Mouse (Mus musculus) thymus, postnatal 25 days (tissue): ENCODE data around the gene B3gnt8.

Experiments used
- DNase-seq: peaks from one replicate; pipeline ENCODE4 v3.0.0; 2022

Gene B3gnt8

DNA sequence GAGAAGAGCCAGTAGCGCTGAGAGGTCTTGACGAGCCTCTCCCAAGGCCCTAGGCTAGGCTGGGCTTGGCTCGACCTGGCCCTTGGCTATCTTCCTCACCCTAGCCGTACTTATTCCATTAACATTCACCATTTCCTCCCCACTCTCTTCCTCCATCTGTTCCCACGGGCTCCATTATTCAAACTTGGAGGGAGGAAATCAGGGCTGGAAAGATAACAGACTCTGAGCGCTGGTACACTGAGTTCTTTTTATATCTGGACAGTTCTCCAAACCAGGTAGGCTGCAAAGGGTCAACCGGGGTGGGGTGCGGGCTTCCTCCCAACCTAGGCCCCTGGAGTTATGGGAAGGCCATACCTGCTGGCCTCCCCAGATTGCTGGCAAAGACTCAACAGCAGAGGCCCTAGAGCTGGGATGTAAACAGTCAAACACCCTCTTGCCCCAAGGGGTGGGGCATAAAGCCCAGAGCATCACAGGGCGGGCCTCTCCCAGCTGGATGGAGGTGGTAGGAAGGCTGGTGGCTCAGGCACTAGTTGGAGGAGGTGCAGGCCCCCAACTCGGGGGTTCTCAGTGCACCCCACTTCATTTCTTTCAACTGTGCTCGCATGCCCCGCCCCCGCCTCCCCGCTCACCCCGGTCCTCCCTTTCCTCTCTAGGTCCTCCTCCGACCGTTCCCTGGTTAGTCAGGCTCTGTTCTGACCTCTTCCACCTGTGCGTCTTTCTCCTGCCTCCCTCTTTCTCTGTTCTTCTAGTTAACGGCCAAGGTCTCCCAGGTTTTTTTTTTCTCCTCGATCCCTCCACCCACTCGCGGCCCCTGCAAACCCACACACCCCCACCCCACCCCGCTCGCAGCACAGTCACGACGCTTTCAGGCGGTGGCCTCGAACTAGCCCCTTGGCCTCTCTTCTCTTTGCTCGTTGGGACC, at the start of gene B3gnt8:
TSS of gene B3gnt8 (plus strand) at position 146 of the 922 bp plus-strand sequence.
- DNase-seq, result peak; percentile 62

DNA sequence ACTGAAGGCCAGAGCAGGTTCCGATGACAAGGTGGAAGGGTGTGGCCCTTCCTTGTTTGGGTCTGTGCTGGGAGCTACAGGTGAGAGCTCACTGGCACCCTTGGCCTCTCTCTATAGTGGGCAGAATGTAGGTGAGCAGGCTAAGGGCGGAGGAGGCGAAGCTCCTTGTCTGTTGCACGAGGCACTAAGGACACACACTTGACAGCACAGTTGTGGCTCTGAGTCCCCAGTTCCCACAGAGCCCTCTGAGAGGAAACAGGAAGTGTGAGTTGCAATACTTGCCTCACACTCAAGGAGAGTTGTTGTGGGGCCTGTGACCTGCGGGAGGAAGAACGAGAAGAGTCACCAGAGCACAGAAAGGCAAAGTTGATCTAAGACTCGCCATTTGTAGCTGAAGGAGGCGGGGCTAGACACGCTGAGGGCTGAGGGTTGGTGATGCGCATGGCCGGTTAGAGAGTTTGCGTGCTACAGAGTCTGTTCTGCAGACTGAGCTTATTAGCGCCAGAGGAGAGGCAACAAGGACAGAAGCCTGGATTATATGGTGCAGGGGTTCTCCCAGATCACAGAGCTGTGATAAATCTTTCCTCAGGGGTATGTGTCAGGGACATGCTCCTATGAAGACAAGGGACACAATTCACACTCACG, 49.5 kb upstream of the B3gnt8 start:
- DNase-seq, result peak; percentile 44

DNA sequence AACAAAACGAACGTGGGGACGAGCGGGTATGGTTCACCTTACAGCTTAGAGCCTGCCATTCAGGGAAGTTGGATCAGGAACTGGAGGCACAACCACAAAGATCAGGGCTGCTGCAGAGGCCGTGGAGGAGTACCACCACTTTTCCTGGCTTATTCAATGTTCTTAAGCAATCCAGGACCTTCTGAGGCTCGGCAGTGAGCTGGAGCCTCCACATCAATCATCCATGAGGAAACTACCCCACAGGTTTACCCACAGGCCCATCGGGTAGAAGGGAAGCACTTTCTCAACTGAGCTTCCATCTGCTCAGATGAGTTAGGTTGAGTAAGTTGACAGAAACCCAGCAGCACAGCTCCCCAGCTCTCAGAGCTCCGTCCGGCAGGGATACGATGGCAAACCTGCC, 47.0 kb upstream of the B3gnt8 start:
- no peak for DNase-seq

DNA sequence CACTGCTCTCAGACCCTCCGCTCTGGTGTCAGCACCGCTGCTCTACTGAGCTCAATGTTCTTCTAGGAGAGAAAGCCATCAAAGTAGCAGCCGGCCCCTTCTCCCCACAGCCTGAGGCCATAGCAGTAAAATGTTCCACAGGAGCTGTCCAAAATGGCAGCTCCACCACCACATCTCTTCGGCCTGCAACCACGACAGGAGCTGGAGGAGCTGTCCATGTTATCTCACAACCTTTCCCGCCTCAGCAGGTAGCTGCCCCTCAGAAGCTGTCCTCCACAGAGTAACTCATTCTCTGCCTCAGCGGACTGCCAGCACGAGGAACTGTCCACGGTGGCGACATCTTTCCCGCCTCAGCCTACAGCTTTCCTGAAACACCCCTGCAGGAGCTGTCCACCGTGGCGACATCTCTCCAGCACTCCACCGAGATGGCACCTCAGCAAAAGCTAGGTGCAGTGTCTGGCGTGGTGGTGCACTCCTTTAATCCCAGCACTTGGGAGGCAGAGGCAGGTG, 44.1 kb upstream of the B3gnt8 start:
- no peak for DNase-seq

DNA sequence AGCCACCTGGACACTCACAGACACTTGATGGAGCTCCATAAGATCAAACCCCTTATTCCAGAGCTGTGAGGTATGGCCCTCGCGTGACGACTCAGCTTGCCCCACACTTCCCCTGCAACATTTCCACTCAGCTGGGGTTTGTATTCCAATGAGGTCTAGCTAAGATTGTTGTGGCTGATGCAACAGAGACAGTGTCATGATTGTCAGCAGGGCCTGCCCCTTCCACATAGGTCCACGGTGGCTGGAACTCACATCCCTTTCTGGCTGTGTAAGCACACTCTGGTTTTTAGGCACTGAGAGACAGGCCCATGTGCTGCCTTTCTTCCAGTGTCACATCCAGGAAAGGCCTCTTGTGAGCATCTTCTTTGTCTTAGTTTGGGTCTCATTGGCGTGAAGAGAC, 41.8 kb upstream of the B3gnt8 start:
- DNase-seq, result no peak

DNA sequence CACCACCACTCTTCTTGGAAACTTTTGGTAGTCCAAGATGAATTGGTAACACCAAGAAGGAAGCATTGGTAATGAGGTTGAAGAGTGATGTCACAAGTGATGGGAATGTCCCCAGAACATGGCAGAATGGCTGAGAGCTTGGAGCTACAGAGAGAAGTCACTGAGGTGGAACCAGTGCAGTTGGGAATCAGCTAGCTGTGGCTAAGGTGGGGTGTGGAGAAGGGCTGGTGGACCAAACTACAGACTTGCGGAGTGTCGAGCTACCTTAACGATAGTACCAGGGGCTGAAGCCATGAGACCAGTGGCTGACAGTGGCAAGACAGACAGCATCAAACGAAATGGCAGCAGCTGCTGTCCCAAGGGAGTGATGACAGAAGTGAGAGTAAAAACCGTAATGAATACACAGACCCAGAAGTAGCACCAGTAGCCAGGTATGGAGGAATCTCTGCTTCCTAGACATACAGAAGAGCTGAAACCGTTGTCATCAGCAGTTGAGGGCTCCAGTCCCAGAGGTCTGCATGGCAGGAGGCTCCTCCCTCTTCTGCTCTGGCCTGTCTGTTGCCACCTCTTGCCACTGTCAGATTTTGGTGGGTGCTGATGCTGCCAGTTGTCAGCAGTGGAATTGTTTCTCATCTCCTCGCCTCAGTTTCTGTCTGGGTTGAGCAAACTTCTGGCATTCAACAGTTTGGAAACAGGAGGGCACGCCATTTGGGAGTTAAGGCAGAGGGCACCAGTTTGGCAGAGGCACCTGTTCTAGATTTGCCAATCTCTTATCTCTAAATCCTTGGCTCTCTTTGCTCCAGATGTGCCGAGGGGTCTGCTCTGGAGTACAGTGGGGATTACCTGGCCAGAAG, 40.9 kb upstream of the B3gnt8 start:
- no peak for DNase-seq

DNA sequence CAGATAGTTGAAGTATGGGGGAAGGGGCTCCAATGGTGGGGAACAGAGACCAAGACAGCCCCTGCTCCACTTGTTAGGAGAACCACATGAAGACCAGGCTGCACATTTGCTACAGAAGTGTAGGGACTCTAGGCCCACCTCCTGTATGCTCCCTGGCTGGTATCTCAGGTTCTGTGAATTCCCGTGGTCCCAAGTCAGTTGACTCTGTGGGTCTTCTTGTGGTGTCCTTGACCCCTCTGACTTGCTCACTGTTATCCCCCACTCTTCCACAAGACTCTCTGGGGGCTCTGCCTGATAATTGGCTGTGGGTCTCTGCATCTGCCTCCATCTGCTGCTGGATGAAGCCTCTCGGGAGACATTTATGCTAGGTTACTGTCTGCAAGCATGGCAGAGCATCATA, 35.2 kb upstream of the B3gnt8 start:
- DNase-seq, result no peak

DNA sequence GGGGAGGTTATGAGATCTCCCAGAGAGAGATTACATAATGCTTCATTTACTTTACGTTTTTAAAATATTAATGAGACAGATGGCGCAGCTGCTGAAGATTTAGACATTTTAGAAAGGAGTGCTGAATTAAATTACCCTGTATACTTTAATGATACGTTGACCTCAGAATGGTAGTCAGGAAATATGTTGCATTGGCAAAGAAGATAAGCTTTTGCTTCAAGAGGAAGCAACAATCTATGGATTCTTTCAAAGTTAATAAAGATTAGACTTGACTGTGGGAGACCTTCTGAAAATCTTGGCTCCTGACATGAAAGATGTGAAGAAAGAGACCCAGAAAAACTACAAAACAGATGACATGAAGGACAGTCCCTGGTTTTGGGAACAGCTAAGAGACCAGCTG, 32.6 kb upstream of the B3gnt8 start:
- no peak for DNase-seq

DNA sequence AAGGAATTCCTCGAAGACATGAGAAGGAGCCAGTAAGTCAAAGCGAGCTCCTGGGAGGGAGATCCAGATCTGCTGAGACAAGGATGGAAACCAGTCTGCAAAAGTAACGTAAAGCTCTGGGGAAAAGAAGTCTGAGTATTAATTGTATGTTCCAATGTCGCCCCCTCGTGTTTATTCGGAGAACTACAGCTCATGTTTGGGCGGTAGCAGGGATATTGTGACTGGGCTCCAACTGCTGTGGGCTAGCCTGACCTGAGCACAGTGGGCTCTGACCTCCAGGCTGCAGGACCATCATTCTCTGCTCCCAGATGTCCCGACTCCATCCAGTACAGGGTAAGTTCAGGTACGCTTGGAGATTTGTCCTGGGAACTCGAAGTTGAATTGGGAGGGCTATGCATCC, 26.8 kb upstream of the B3gnt8 start:
- peak; percentile 78 for DNase-seq

DNA sequence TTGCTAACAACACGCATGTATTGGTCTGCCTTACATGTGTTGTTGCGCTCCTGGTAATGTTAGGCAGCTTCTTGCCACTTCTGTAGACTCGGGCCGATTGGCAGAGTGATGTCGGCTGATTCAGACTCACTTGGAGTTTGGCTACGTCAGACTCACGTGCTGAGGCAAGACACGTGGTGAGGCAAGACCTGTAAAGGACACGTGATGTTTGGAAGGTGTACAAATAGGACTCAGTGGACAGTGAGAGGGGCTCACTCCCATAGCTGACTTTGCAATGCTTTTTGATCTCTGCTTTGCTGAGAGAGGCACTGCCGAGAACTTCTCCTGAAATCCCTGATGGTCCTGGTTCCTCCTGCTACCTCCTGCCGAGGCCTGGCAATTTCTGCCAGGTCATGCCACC, 25.8 kb upstream of the B3gnt8 start:
- DNase-seq, result no peak

DNA sequence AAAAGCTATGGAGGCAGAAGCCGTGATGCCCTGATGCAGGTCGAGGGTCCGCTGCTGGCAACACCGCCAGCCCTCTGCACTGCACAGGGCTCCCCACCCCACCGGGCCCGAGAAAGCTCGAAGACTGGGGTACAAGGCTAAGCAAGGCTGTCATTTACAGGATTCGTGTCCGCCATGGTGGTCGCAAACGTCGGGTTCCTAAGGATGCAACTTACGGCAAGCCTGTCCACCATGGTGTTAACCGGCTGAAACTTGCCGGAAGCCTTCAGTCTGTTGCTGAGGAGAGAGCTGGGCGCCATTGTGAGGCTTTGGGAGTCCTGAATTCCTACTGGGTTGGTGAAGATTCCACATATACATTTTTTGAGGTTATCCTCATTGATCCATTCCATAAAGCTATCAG, 25.1 kb upstream of the B3gnt8 start:
- no peak for DNase-seq

DNA sequence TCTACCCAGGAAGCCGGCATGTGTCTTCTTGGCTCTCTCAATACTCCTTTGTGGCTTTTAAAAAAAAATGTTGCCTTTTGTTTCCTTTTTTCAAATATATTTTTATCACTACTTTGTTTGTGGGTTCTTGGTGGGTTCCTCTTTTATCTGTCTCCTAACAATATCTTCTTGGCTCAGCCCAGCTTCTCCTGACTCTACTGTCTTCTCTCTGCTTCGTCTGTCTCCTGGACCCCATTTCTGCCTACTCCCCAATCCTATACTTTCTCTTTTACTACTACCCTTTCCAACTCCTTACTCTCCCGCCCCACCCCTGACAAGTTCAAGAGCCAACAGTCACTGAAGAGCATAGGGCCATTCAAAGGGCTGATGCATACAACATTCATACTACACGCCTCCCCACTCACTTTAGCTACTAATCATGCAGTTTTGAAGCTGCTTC, 19.8 kb upstream of the B3gnt8 start:
- DNase-seq, result no peak

DNA sequence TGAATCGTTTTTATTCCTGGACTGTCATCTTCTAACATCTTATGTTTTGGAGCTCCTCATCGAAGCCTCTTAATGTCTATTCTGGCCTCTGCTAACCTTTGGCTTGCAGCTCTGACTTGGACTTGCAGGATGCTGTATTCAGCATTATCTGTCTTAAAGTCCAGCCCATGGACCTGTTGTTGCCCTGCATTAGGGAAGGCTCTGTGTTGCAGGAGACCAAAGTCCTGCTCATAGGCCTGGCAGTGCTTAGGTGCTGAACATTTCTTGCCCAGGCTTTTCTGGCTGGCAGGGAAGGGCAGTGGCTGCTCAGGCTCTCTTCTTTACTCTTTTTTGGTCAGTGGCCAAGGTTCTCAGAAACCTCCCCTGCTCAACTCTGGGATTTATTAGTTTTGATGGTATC, 19.3 kb upstream of the B3gnt8 start:
- no peak for DNase-seq

DNA sequence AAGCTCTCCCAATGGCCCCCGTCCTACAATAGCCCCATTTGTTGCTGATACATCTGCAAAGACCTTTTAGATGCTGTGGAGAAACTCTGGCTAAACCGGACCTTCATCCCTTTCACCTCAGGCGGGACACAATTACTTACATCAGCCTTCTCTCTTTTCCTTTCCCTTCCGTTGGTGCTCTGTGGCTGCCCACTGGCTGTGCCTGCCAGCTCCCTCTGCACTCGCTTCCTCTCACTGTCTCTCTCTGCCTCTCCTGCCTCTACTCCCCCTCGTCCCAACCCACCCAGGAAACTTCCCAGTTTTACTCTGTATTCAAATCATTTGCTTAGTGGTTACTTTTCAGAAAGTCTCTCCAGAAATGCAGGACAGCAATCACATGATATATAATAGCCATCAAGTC, 16.4 kb upstream of the B3gnt8 start:
- DNase-seq, result no peak

DNA sequence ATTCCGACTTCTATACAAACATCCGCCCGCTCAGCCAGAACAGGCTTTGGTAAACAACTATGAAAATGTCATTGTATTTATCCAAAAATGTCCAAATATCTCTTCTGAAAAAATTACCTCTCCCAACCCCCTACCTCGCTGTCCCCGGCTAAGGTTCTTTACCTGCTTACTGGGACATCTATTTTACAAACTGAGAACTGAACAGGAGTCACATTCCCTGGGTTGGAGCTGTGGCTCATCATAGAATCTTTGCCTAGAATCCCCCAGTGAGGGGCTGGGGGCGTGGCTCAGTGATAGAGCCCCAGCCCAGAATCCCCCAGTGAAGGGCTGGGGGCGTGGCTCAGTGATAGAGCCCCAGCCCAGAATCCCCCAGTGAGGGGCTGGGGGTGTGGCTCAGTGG, 15.0 kb upstream of the B3gnt8 start:
- DNase-seq, result no peak

DNA sequence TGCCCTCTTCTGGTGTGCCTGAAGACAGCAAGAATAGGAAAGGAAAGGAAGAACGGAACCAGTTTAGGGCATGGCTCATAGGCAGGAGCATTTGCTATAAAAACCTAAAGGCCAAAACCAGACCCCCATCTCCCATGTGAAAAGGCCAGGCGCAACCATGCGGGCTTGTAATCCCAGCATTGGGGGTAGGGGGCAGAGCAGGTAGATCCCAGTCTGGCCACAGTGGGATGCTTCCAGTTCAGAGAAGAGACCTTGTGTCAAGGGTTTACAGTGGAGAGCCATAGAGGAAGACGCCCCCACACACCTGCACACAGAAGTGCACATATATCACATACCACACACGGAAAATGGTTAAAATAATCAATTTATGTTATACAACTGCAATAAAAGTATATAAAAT, 12.4 kb upstream of the B3gnt8 start:
- no peak for DNase-seq

DNA sequence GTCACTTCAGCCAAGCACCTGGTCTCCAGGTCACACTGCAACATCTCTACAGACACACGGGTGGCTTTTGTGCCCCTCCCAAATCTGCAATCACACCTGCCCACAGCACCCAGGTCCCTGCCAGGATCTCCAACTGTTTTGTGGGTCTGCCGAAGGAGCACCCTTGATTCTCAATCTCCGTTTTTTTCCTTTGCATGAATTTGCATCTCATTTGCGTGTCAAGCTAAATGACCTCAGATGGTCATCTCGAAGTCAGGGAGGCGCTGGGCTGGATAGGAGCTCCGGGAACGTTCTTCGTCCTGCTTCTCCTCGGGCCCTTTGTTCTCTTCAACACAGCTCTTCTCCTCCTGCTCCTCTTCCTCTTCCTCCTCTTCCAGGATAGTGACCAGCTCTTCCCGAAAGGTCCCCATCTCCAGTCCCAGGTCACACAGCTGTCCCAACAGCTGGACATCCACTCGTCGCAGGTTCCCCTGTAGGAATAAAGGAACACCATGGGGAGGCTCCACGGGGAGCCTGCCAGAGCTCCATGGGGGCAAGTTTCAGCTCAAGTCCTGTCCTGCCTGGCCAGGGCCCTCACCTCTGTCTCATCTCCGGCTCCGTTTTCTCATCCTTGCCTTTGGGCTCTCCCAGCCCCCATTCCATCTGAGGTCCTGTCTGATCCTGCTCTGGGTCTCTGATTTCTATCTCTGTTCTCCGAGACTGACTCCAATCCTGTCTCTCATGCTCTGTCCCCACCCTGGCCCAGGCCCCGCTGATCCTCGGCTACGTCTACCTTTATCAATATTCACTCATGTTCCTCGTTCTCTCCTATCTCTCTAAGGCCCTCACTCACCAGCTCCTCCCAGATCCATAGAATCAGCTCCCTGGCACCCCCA, 11.4 kb upstream of the B3gnt8 start:
- DNase-seq, result no peak

DNA sequence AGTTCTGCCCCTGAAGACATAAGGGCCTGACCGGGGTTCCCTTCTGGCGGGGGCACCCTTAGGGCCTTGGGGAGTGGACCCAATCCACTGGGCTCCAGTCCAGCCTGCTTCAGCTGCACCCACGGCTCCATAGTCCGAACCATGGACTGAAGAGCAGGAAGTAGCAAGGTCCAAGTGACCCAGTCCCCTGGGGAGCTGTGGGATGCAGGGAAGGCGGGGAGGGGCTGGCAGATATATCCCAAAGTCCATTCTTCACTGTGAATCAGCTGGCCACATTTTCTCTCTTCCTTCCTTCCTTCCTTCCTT, 10.8 kb upstream of the B3gnt8 start, which contains the start of gene Erich4:
TSS of gene Erich4 (minus strand) at position 187 of the 306 bp plus-strand sequence.
- no peak for DNase-seq

DNA sequence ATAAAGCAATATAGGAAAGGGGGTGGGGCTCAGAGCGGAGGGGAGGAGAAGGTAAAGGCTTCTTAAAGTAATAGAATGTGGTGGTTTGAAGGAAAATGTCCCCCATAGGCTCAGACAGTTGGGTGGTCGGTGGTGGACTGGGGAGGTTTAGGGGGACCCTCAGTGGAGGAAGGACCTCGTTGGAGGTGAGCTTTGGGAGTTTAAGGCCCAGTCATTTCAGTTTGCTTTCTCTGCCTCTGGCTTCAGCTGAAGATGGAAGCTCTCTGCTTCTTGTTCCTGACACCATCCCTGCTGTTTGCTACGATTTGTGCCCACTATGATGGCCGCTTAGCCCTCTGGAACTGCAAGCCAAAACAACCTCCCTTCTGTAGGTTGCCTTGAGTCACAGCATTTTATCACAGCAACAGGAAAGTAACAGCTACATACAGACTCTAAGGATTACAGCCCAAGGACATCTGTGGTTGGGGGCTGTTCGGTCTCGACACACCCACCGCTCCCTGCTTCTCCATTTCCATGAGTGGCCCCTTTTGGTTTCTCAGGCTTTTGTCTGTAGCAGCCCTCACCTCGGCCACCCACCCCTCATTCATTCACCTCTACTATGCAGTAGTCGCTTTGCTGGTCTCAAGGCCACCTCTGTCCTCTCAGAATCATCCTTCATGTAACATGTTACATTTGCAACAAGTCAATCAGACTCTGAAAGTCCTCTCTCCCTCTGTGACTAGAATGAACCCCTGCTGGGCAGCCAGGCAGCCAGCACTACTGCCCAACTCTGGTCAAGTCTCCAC, 8.9 kb upstream of the B3gnt8 start:
- no peak for DNase-seq

DNA sequence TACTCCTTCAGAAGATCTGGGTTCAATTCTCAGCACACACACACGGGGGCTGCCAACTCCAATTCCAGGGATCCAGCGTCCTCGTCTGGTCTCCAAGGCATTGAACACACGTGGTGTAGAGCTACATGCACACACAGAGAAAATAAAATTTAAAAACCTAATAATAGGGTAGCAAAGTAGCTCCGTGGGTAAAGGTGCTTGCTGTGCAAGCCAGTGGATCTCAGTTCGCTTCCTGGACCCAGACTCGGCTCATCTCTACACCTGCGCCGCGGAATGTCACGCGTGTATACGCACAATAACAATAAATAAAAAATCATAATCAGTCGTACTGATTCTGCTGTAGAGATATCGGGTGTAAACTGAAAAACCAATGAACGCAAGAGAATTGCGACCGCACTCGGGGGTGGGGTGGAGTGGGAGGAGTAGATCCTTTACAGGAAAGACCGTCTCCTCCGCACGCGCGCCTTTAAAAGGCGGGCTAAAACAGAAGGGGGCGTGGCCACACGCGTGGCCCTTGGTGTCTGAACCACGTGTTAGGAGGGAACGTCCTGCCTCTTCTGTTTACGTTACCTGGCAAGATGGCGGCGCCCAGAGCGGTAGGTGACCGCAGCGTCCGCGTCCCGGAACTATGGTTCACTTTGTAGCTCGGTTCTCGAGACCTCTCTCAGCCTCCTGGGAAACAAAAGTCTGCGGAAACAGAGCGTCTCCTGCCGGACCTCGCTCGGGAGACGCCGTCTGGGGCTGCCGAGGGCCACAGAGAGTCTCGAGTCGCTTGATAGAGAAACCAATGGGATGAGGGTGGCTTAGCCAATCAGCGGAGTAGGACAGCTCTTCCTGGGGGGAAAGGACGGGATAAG, 7.4 kb upstream of the B3gnt8 start, which contains the start of gene Dmac2:
TSS of gene Dmac2 (plus strand) at position 550 of the 857 bp plus-strand sequence.
- peak; percentile 94 for DNase-seq

DNA sequence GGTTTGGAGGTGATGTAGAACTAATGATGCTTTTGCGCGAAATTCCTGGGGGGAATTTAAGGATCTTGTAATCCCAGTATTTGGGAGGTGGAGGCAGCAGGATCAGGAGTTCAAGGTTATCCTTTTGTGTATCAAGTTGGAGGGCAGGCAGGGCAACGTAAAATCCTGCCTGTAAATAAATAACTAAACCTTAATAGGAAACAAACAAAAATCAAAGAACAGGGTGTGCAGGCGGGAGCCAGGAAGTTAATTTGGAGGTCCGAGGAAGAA, 6.8 kb upstream of the B3gnt8 start:
- DNase-seq, result no peak
